Comparison of ENCODE assay signal across 9 mouse cellular contexts in genomic region chr7:4145552-4146190, GRCm38 (mm10). TPM values are rescaled to one million over a fixed set of nuclear protein-coding genes. Genes with fewer than 3 reads are reported as not detected.
DNase-seq lines count a peak whose midpoint lies in the region; ATAC-seq lines count a peak whose summit lies in the region.
"Had no signal": no experiment of that assay in that cellular context is flagged by ENCODE, and none has a peak within 500 bp of the region (broad histone marks: within the 10 kb centered on the region; RNA-seq: fewer than 3 reads in every experiment).

No protein-coding gene starts in this region.

- H3K4me1 ChIP-seq in hindbrain, embryonic 10.5 days (replicated peaks) = peaks cover 22% of the 10 kb centered on the region
- peaks cover 21% of the 10 kb centered on the region for H3K4me1 ChIP-seq in hindbrain, embryonic 16.5 days (ENCODE audit: control insufficient read depth, insufficient read depth, low read depth, low read length)

- H3K27ac ChIP-seq in hindbrain, embryonic 10.5 days = no peak overlapping the region
- no peak overlapping the region for H3K27ac ChIP-seq in hindbrain, embryonic 16.5 days (ENCODE audit: low read depth, low read length)
- H3K27ac ChIP-seq: stomach, embryonic 15.5 days had no signal

- 0 out of 2 replicates have a peak overlapping the region, but pooled peaks have one; percentile 2 for H3K4me3 ChIP-seq in hindbrain, embryonic 10.5 days
- no peak overlapping the region for H3K4me3 ChIP-seq in hindbrain, embryonic 16.5 days (ENCODE audit: low read length)
- H3K4me3 ChIP-seq: stomach, embryonic 15.5 days had no signal

- no peak for ATAC-seq in hindbrain, embryonic 16.5 days

- H3K4me2 ChIP-seq in hindbrain, embryonic 16.5 days (ENCODE audit: low read length) = no peak overlapping the region
- H3K4me2 ChIP-seq: stomach, embryonic 15.5 days had no signal

- H3K9ac ChIP-seq in hindbrain, embryonic 16.5 days (ENCODE audit: low read depth, low read length) = no peak overlapping the region
- H3K9ac ChIP-seq: stomach, embryonic 15.5 days had no signal

- 76% methylated on average over 6 of the region's 6 CpGs for WGBS in hindbrain, embryonic 10.5 days
- WGBS in hindbrain, embryonic 16.5 days = 67% methylated on average over 6 of the region's 6 CpGs

- peaks cover 77% of the 10 kb centered on the region for H3K36me3 ChIP-seq in hindbrain, embryonic 10.5 days
- H3K36me3 ChIP-seq in hindbrain, embryonic 16.5 days (ENCODE audit: control insufficient read depth, insufficient read depth, low read length) = peaks cover 70% of the 10 kb centered on the region

- H3K9me3 ChIP-seq in hindbrain, embryonic 10.5 days = no peaks in the 10 kb centered on the region
- no peaks in the 10 kb centered on the region for H3K9me3 ChIP-seq in hindbrain, embryonic 16.5 days (ENCODE audit: control insufficient read depth, low read length)
- H3K9me3 ChIP-seq: stomach, embryonic 15.5 days had no signal

- DNase-seq in hindbrain, embryonic 10.5 days (ENCODE audit: low spot score) = peak; percentile 56
- peak; percentile 68 for DNase-seq in 416B (ENCODE audit: low read depth)
- DNase-seq in MN1 (ENCODE audit: low spot score) = peak; percentile 71
- peak; percentile 60 to 68 for DNase-seq in cerebellum, postnatal 36 days
- DNase-seq in kidney, postnatal 4 days = peak; percentile 64 to 74
- DNase-seq in retina, embryonic 14.5 days (ENCODE audit: low spot score) = peak; percentile 74
- no peak for DNase-seq in urinary bladder, adult 18-20 months (ENCODE audit: low spot score in 2 of 2)

- peaks cover 8% of the 10 kb centered on the region for H3K27me3 ChIP-seq in hindbrain, embryonic 10.5 days (ENCODE audit: insufficient read depth, poor library complexity, severe bottlenecking)
- no peaks in the 10 kb centered on the region for H3K27me3 ChIP-seq in hindbrain, embryonic 16.5 days (replicated peaks; ENCODE audit: control insufficient read depth, insufficient read depth, low read length)
- H3K27me3 ChIP-seq: stomach, embryonic 15.5 days had no signal

RNA-seq across cellular contexts. Expression of gene Leng9, which starts 4.5 kb away (rescaled TPM):
- polyA plus RNA-seq in hindbrain, embryonic 10.5 days (2016; fragmentation: Nextera tagmentation; extraction: Ambion mirVana) = 1.6 and 2.5 TPM in 2 replicates
- polyA plus RNA-seq in hindbrain, embryonic 16.5 days (2015; fragmentation: Nextera tagmentation; extraction: Ambion mirVana) = 6.0 and 6.8 TPM in 2 replicates

RNA-seq across cellular contexts. Expression of gene Leng8, which starts 8.8 kb away (rescaled TPM):
- polyA plus RNA-seq in hindbrain, embryonic 10.5 days (2016; fragmentation: Nextera tagmentation; extraction: Ambion mirVana) = 68.7 and 91.4 TPM in 2 replicates
- 57.4 and 75.4 TPM in 2 replicates for polyA plus RNA-seq in hindbrain, embryonic 16.5 days (2015; fragmentation: Nextera tagmentation; extraction: Ambion mirVana)

RNA-seq across cellular contexts. Expression of gene Cdc42ep5, which starts 19.0 kb away (rescaled TPM):
- 16.9 and 23.5 TPM in 2 replicates for polyA plus RNA-seq in hindbrain, embryonic 10.5 days (2016; fragmentation: Nextera tagmentation; extraction: Ambion mirVana)
- 8.5 and 9.7 TPM in 2 replicates for polyA plus RNA-seq in hindbrain, embryonic 16.5 days (2015; fragmentation: Nextera tagmentation; extraction: Ambion mirVana)

RNA-seq across cellular contexts. Expression of gene Ttyh1, which starts 26.5 kb away (rescaled TPM):
- 31.2 and 67.4 TPM in 2 replicates for polyA plus RNA-seq in hindbrain, embryonic 10.5 days (2016; fragmentation: Nextera tagmentation; extraction: Ambion mirVana)
- polyA plus RNA-seq in hindbrain, embryonic 16.5 days (2015; fragmentation: Nextera tagmentation; extraction: Ambion mirVana) = 204 and 239 TPM in 2 replicates

Comparison
In these comparisons a context has a peak if more than half of its experiments do, and no peak if none do; other contexts are left out.
1. DNase-seq: peak in hindbrain, embryonic 10.5 days (single experiment), 416B (single experiment), MN1 (single experiment), cerebellum, postnatal 36 days (2 of 2), kidney, postnatal 4 days (2 of 2) and retina, embryonic 14.5 days (single experiment); none in urinary bladder, adult 18-20 months (0 of 2).